Mouse (Mus musculus) MEL (cell line): Measurements from ENCODE around the gene Plxdc1. TPM values are rescaled to one million over a fixed set of nuclear protein-coding genes. Genes with fewer than 3 reads are reported as not detected.
A peak's percentile ranks its signal among the peaks of the same experiment; 100 is the strongest.

Experiments
- DNase-seq: peaks from one replicate; pipeline ENCODE4 v3.0.0; 2011; ENCODE audit warnings: low read depth, low spot score
- H3K27ac ChIP-seq: 2 replicates; pipeline ENCODE4 v1.5.1; 2012; ENCODE audit warnings: low read depth, mild to moderate bottlenecking, control low read depth, low read length, moderate library complexity; ENCODE audit not compliant: control insufficient read depth
- H3K27me3 ChIP-seq, 2 experiments: fragments of 150-350 bp in 1 of 2; sonication (generic) in 1 of 2; 2 replicates each; pipeline ENCODE4 v1.6.1; 2012; ENCODE audit warnings: low read length in 2 of 2, mild to moderate bottlenecking in 2 of 2, improper control_type of control experiment in 1 of 2, moderate library complexity in 1 of 2; ENCODE audit not compliant: insufficient read depth in 2 of 2, control insufficient read depth in 1 of 2
- H3K36me3 ChIP-seq, 2 experiments: 2 replicates each; pipeline ENCODE4 v1.6.1; 2012 to 2014; ENCODE audit warnings: low read length in 2 of 2, improper control_type of control experiment in 1 of 2, inconsistent platforms in 1 of 2, mild to moderate bottlenecking in 1 of 2; ENCODE audit not compliant: insufficient read depth in 2 of 2, control insufficient read depth in 1 of 2
- H3K4me1 ChIP-seq, 2 experiments: fragments of 150-350 bp in 1 of 2; sonication (generic) in 1 of 2; 2 replicates each; pipeline ENCODE4 v1.6.1; 2012; ENCODE audit warnings: low read length in 2 of 2, improper control_type of control experiment in 1 of 2, mild to moderate bottlenecking in 1 of 2; ENCODE audit not compliant: insufficient read depth in 2 of 2, control insufficient read depth in 1 of 2
- H3K4me3 ChIP-seq, 2 experiments: fragments of 150-350 bp in 1 of 2; sonication (generic) in 1 of 2; 2 replicates each; pipeline ENCODE4 v1.5.1; 2012; ENCODE audit warnings: low read depth in 2 of 2, low read length in 2 of 2, mild to moderate bottlenecking in 2 of 2, moderate library complexity in 2 of 2, control low read depth in 1 of 2, improper control_type of control experiment in 1 of 2; ENCODE audit not compliant: control insufficient read depth in 1 of 2, insufficient read depth in 1 of 2
- H3K79me2 ChIP-seq: 2 replicates; pipeline ENCODE4 v1.6.1; 2012; ENCODE audit warnings: mild to moderate bottlenecking, low read length, moderate library complexity; ENCODE audit not compliant: control insufficient read depth, poor library complexity, insufficient read depth
- H3K9ac ChIP-seq: 2 replicates; pipeline ENCODE4 v1.6.1; 2012; ENCODE audit warnings: low read depth, mild to moderate bottlenecking, control low read depth, low read length, moderate library complexity; ENCODE audit not compliant: control insufficient read depth, poor library complexity, severe bottlenecking
- H3K9me3 ChIP-seq: fragments of 150-350 bp; sonication (generic); replicated peaks from 2 replicates; pipeline ENCODE4 v1.6.1; 2012; ENCODE audit warnings: mild to moderate bottlenecking, low read length, improper control_type of control experiment, moderate library complexity; ENCODE audit not compliant: insufficient read depth
- BHLHE40 ChIP-seq: IDR thresholded peaks from 2 replicates; pipeline ENCODE4 v1.6.1; 2012; ENCODE audit warnings: low read depth, mild to moderate bottlenecking, inconsistent platforms, low read length, improper control_type of control experiment, borderline replicate concordance
- CHD2 ChIP-seq: IDR thresholded peaks from 2 replicates; pipeline ENCODE4 v1.6.1; 2011; ENCODE audit warnings: low read length, improper control_type of control experiment
- CTCF ChIP-seq, 3 experiments: IDR thresholded peaks in 2 of 3; conservative IDR thresholded peaks in 1 of 3; 2 replicates each; pipeline ENCODE4 v1.5.1; 2011 to 2012; ENCODE audit warnings: low read length in 3 of 3, low read depth in 2 of 3, mild to moderate bottlenecking in 2 of 3, improper control_type of control experiment in 1 of 3, inconsistent platforms in 1 of 3, mixed read lengths in 1 of 3, moderate library complexity in 1 of 3; ENCODE audit not compliant: control insufficient read depth in 1 of 3, insufficient read depth in 1 of 3, poor library complexity in 1 of 3, severe bottlenecking in 1 of 3
- EP300 ChIP-seq, 2 experiments: IDR thresholded peaks; 2 replicates each; pipeline ENCODE4 v1.6.1; 2011; ENCODE audit warnings: improper control_type of control experiment in 2 of 2, low read length in 2 of 2, low read depth in 1 of 2, mild to moderate bottlenecking in 1 of 2
- GABPA ChIP-seq: IDR thresholded peaks from 2 replicates; pipeline ENCODE4 v1.6.1; 2012; ENCODE audit warnings: low read depth, mild to moderate bottlenecking, inconsistent platforms, low read length, improper control_type of control experiment, moderate library complexity
- HCFC1 ChIP-seq: IDR thresholded peaks from 2 replicates; pipeline ENCODE4 v1.6.1; 2012; ENCODE audit warnings: low read depth, mild to moderate bottlenecking, inconsistent platforms, low read length, improper control_type of control experiment, moderate library complexity
- JUND ChIP-seq: IDR thresholded peaks from 2 replicates; pipeline ENCODE4 v1.6.1; 2011; ENCODE audit warnings: low read depth, mild to moderate bottlenecking, improper control_type of control experiment, low read length
- MAFK ChIP-seq: IDR thresholded peaks from 2 replicates; pipeline ENCODE4 v1.6.1; 2011; ENCODE audit warnings: low read depth, mild to moderate bottlenecking, low read length, improper control_type of control experiment, borderline replicate concordance
- MAX ChIP-seq: IDR thresholded peaks from 2 replicates; pipeline ENCODE4 v1.6.1; 2011; ENCODE audit warnings: low read length, improper control_type of control experiment
- MAZ ChIP-seq: IDR thresholded peaks from 2 replicates; pipeline ENCODE4 v1.6.1; 2012; ENCODE audit warnings: low read depth, mild to moderate bottlenecking, inconsistent platforms, low read length, improper control_type of control experiment
- MEF2A ChIP-seq: IDR thresholded peaks from 2 replicates; pipeline ENCODE4 v1.6.1; 2014; ENCODE audit warnings: low read depth, mild to moderate bottlenecking, inconsistent platforms, low read length, improper control_type of control experiment; ENCODE audit not compliant: poor library complexity, insufficient replicate concordance, severe bottlenecking; ENCODE audit errors: extremely low read depth
- POLR2A ChIP-seq, 2 experiments: IDR thresholded peaks; 2 replicates each; pipeline ENCODE4 v1.6.1; 2011 to 2012; ENCODE audit warnings: low read length in 2 of 2, mild to moderate bottlenecking in 2 of 2, control low read depth in 1 of 2, improper control_type of control experiment in 1 of 2, low read depth in 1 of 2, moderate library complexity in 1 of 2; ENCODE audit not compliant: control insufficient read depth in 1 of 2, insufficient read depth in 1 of 2, poor library complexity in 1 of 2
- RAD21 ChIP-seq: IDR thresholded peaks from 2 replicates; pipeline ENCODE4 v1.6.1; 2011; ENCODE audit warnings: mild to moderate bottlenecking, low read depth, low read length, improper control_type of control experiment
- SIN3A ChIP-seq: IDR thresholded peaks from 2 replicates; pipeline ENCODE4 v1.6.1; 2012; ENCODE audit warnings: low read length, improper control_type of control experiment, inconsistent platforms
- SMC3 ChIP-seq: IDR thresholded peaks from 2 replicates; pipeline ENCODE4 v1.6.1; 2011; ENCODE audit warnings: low read depth, low read length, improper control_type of control experiment
- TAL1 ChIP-seq: IDR thresholded peaks from 2 replicates; pipeline ENCODE4 v1.6.1; 2012; ENCODE audit warnings: mild to moderate bottlenecking, inconsistent platforms, low read length, moderate library complexity, mixed read lengths
- USF1 ChIP-seq: IDR thresholded peaks from 2 replicates; pipeline ENCODE4 v1.6.1; 2014; ENCODE audit warnings: low read depth, mild to moderate bottlenecking, inconsistent platforms, low read length, improper control_type of control experiment, moderate library complexity
- USF2 ChIP-seq, 2 experiments: IDR thresholded peaks; 2 replicates each; pipeline ENCODE4 v1.6.1; 2011 to 2012; ENCODE audit warnings: improper control_type of control experiment in 2 of 2, low read length in 2 of 2, borderline replicate concordance in 1 of 2, inconsistent platforms in 1 of 2, low read depth in 1 of 2, mild to moderate bottlenecking in 1 of 2; ENCODE audit not compliant: insufficient read depth in 1 of 2
- ZC3H11A ChIP-seq: IDR thresholded peaks from 2 replicates; pipeline ENCODE4 v1.6.1; 2012; ENCODE audit warnings: low read depth, mild to moderate bottlenecking, inconsistent platforms, low read length, improper control_type of control experiment
- polyA plus RNA-seq, 2 experiments: library from polyadenylated mRNA; stranded (reverse) in 1 of 2; unstranded in 1 of 2; fragments of >175 nt in 1 of 2; fragments of >200 nt in 1 of 2; gene quantifications; 2 replicates each; pipeline versions ENCODE4 v1.2.1 to v1.2.4; 2012; ENCODE audit warnings: low replicate concordance in 2 of 2, low read depth in 1 of 2; ENCODE audit not compliant: insufficient read length in 2 of 2, insufficient read depth in 1 of 2, missing spikeins in 1 of 2
- total RNA-seq: library from RNA; depleted of rRNA; stranded (reverse); fragments of 300-350 nt; gene quantifications from 2 replicates; pipeline ENCODE4 v1.2.3, GENCODE M21; 2012

Plxdc1 gene
- total and polyA plus RNA-seq, 3 experiments, result 13.1 to 24.5 TPM; not detected in 1

DNA sequence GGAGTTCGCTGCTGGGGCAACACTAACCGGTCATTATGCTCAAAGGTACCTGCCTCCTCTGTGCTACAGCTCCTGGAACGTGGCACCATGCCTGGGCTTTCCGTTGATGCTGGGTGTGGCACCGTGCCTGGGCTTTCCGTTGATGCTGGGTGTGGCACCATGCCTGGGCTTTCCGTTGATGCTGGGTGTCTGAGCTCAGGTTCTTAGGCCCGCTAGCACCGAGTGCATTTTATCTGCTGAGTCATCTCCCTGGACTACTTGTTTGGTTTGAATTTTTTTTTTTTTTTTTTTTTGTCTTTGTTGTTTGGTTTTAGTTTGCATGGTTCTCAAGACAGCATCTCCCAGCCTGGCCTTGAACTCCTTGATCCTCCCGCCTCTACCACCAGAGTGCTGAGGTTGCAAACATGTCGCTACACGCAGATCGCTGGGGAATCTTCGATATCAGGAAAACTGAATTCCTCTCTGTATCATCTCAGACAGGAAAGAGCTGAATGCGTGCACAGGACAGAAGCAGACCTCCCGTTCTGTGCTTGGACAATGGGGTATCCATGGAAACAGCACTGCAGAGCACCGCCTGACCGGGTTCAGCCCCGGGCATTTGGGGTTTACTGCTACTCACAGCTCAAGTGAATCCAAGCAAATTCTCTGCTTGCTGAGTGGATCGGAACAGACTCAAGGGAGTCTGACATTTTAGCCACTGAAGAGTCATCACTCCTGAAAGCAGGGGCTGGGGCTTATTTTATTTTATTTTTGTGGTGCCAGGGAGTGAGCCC, 36.4 kb downstream of the Plxdc1 start (continued):
- TF ChIP-seq TAL1, result no peak
- no peak for TF ChIP-seq SMC3
- TF ChIP-seq MAFK, result peak; percentile 97
- TF ChIP-seq ZC3H11A, result no peak
- TF ChIP-seq MAX, result peak; percentile 90
- TF ChIP-seq RAD21, result no peak
- TF ChIP-seq HCFC1, result peak; percentile 49; the same call in 1 of the 2 replicates
- TF ChIP-seq USF2 (IDR thresholded peaks at IDR 0.05; ENCODE audit: borderline replicate concordance in 1 of 2, insufficient read depth in 1 of 2, low read depth in 1 of 2, low read length in 2 of 2), result no peak
- peak; percentile 93 for TF ChIP-seq SIN3A
- no peak for TF ChIP-seq MAZ
- peak; percentile 98 for TF ChIP-seq GABPA
- no peak for TF ChIP-seq CHD2
- TF ChIP-seq MEF2A, result no peak
- TF ChIP-seq POLR2A (IDR thresholded peaks at IDR 0.05; ENCODE audit: control insufficient read depth in 1 of 2, insufficient read depth in 1 of 2, low read depth in 1 of 2, low read length in 2 of 2, poor library complexity in 1 of 2), result peak; percentile 39 to 55; a peak in 2 of 4 replicates
- TF ChIP-seq CTCF (IDR thresholded peaks at IDR 0.05 in 2 of 3, conservative IDR thresholded peaks at IDR 0.05 in 1 of 3; ENCODE audit: control insufficient read depth in 1 of 3, insufficient read depth in 1 of 3, low read depth in 2 of 3, low read length in 3 of 3, poor library complexity in 1 of 3, severe bottlenecking in 1 of 3), result no peak
- TF ChIP-seq BHLHE40, result no peak
- 0 out of 2 replicates have a peak, but pooled peaks have one; percentile 62 for TF ChIP-seq JUND
- TF ChIP-seq EP300 (IDR thresholded peaks at IDR 0.05; ENCODE audit: low read depth in 1 of 2, low read length in 2 of 2), result peak; percentile 87 to 98

GRCm38 (mm10) chr11:97947426-97947825, 38.8 kb downstream of the Plxdc1 start:
- TF ChIP-seq USF1 (no peak), CTCF (IDR thresholded peaks at IDR 0.05 in 2 of 3, conservative IDR thresholded peaks at IDR 0.05 in 1 of 3; ENCODE audit: control insufficient read depth in 1 of 3, insufficient read depth in 1 of 3, low read depth in 2 of 3, low read length in 3 of 3, poor library complexity in 1 of 3, severe bottlenecking in 1 of 3) (peak in 2 of 3 experiments; percentile 43 to 51; a peak in 5 of 6 replicates)
- TF ChIP-seq, all 39 proteins: peak for 1
- Histone ChIP-seq H3K4me3 (no peak overlapping the region), H3K27me3 (no peaks in the 10 kb centered on the region), H3K27ac (no peak overlapping the region), H3K79me2 (peaks cover 10% of the 10 kb centered on the region), H3K4me1 (peaks cover 19 to 36% of the 10 kb centered on the region in 2 experiments), H3K9ac (no peak overlapping the region), H3K9me3 (no peaks in the 10 kb centered on the region), H3K36me3 (peaks cover 0 to 28% of the 10 kb centered on the region in 2 experiments; a peak in 3 of 4 replicates)
- peak; percentile 53 for DNase-seq
